Mouse (Mus musculus) frontal cortex, adult (tissue): ENCODE results near the gene Ralgds.

Source experiments
- ATAC-seq: cut with Nextera tagmentation; 2 replicates; pipeline ENCODE4 v1.9.2; 2017; ENCODE audit warnings: mild to moderate bottlenecking, moderate library complexity, mixed read lengths; ENCODE audit not compliant: low TSS enrichment

Ralgds gene

GRCm38 (mm10) chr2:28564380-28564779 lies 51.5 kb downstream of the Ralgds start:
- ATAC-seq, result no peak

GRCm38 (mm10) chr2:28566545-28566944 lies 53.6 kb downstream of the Ralgds start:
- ATAC-seq, result no peak

GRCm38 (mm10) chr2:28569903-28570302 lies 57.0 kb downstream of the Ralgds start:
- no peak for ATAC-seq

GRCm38 (mm10) chr2:28575341-28575740 lies 62.4 kb downstream of the Ralgds start:
- ATAC-seq, result no peak

GRCm38 (mm10) chr2:28576815-28577214 lies 63.9 kb downstream of the Ralgds start:
- ATAC-seq, result no peak

GRCm38 (mm10) chr2:28578003-28578402 lies 65.1 kb downstream of the Ralgds start:
- ATAC-seq, result no peak

GRCm38 (mm10) chr2:28582647-28583353 lies 69.9 kb downstream of the Ralgds start:
- peak; percentile 92 for ATAC-seq

GRCm38 (mm10) chr2:28583651-28584050 lies 70.7 kb downstream of the Ralgds start, which contains the start of gene Gtf3c5:
Gene Gtf3c5, minus strand, starts transcription at chr2:28583751.
- no peak for ATAC-seq

GRCm38 (mm10) chr2:28585043-28585571 lies 72.2 kb downstream of the Ralgds start:
- ATAC-seq, result peak; percentile 24; the same call in 1 of the 2 replicates

GRCm38 (mm10) chr2:28585730-28586129 lies 72.8 kb downstream of the Ralgds start:
- ATAC-seq, result no peak

GRCm38 (mm10) chr2:28588574-28588973 lies 75.6 kb downstream of the Ralgds start:
- ATAC-seq, result no peak

GRCm38 (mm10) chr2:28591479-28591878 lies 78.6 kb downstream of the Ralgds start:
- no peak for ATAC-seq

GRCm38 (mm10) chr2:28592809-28593208 lies 79.9 kb downstream of the Ralgds start:
- ATAC-seq, result no peak

GRCm38 (mm10) chr2:28596021-28596420 lies 83.1 kb downstream of the Ralgds start:
- no peak for ATAC-seq

GRCm38 (mm10) chr2:28596998-28597397 lies 84.1 kb downstream of the Ralgds start:
- no peak for ATAC-seq

- no peak for ATAC-seq
Measured at GRCm38 (mm10) chr2:28597733-28598547, 85.0 kb downstream of the Ralgds start.

- ATAC-seq, result no peak
Measured at GRCm38 (mm10) chr2:28598692-28599568, 86.0 kb downstream of the Ralgds start.

GRCm38 (mm10) chr2:28599569-28599900 lies 86.6 kb downstream of the Ralgds start:
- no peak for ATAC-seq

- ATAC-seq, result no peak
Measured at GRCm38 (mm10) chr2:28601720-28602590, 89.0 kb downstream of the Ralgds start.
